Mouse (Mus musculus): ENCODE measurements around the gene Utrn.

DNA sequence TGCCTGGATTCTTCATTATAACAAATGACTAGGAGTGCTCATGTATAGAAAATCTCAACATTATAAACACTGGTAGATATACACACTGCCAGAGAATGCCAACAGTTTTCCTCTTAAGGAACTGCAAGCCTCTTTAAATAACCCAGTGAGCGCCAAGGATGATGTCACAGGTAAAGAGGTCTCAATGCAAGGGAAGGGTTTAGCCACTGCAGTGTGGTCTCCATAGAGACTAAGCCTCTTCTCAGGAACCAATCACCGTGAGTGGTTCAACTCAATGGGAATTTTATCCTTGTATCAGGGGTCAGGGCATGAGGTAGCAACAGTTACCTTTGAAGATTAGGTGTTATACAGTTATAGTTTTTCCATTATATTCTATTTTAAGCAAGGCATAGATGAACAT is 469.7 kb downstream of the Utrn start:
- TF ChIP-seq CTCF (IDR thresholded peaks at IDR 0.05; ENCODE audit: borderline replicate concordance, insufficient read depth, low read length) (no peak), POLR2A (IDR thresholded peaks at IDR 0.05; ENCODE audit: low read depth, low read length) (no peak)
